Comparison of ENCODE assay signal across 8 mouse cellular contexts in the genomic region with DNA sequence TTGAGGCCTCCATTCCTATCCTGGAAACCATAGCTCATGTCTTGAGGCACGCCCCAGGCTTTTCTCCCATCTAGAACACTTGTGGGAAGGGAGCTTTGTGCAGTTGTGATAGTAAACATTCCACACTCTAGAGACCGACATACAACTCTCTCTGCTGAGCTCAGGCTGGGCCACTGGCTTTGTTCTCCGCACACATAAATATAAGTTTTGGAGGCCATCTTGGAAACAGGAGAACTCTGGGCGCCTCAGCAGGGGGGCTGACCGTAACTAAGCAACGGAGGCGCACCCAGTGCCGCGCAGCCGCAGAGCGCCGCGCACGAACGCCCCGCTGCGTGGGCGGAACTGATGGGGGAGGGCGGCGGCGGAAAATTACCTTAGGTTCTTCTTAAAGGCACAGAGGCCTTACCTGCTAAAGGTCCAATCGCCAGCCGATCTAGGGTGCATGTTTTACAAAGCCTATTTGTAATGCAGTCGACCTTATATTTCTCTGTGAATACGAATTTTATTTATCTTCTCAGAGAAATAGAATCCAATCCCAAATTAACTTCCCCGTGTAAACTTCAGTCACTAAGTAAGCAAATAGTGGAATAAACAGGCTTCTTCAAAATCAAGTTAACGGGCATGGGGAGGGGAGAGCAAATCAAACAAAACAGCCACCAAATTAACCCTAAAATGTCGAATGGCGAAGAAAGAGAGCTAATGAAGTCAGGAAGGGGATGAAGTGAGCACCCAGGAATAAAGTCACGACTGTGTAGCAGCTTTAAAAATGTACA.
DNase-seq lines count a peak whose midpoint lies in the region; ATAC-seq and TF ChIP-seq lines count a peak whose summit lies in the region.

No protein-coding gene starts in this region.

- H3K9ac ChIP-seq in heart, embryonic 15.5 days, result peak overlapping the region; percentile 40
- peak overlapping the region; percentile 67 for H3K9ac ChIP-seq in liver, embryonic 16.5 days (ENCODE audit: low read depth, low read length)
- peak overlapping the region; percentile 9; the same call in 1 of the 2 replicates for H3K9ac ChIP-seq in neural tube, embryonic 12.5 days
- H3K9ac ChIP-seq in stomach, postnatal 0 days (ENCODE audit: low read length), result peak overlapping the region; percentile 61

- peak; percentile 74 for TF ChIP-seq EP300 in stomach, postnatal 0 days (optimal IDR thresholded peaks at IDR 0.05)

- peaks cover 71% of the 10 kb centered on the region for H3K4me1 ChIP-seq in E14TG2a.4 (replicated peaks; ENCODE audit: low read depth, low read length)
- peaks cover 41% of the 10 kb centered on the region for H3K4me1 ChIP-seq in forebrain, embryonic 10.5 days
- H3K4me1 ChIP-seq in heart, embryonic 15.5 days (replicated peaks), result peaks cover 11% of the 10 kb centered on the region
- H3K4me1 ChIP-seq in liver, embryonic 16.5 days (ENCODE audit: control insufficient read depth, low read depth, low read length), result peaks cover 21% of the 10 kb centered on the region
- H3K4me1 ChIP-seq in neural tube, embryonic 12.5 days, result peaks cover 7% of the 10 kb centered on the region; the same call in 1 of the 2 replicates
- H3K4me1 ChIP-seq in stomach, postnatal 0 days (replicated peaks; ENCODE audit: control insufficient read depth, insufficient read depth), result no peaks in the 10 kb centered on the region

- no peak for TF ChIP-seq CTCF in E14TG2a.4 (conservative IDR thresholded peaks at IDR 0.05; ENCODE audit: low read length)
- no peak for TF ChIP-seq CTCF in stomach, postnatal 0 days (IDR thresholded peaks at IDR 0.05; ENCODE audit: low read depth)

- ATAC-seq in heart, embryonic 15.5 days (replicated peaks; ENCODE audit: insufficient number of reproducible peaks, insufficient read depth, low FRiP score, low read depth), result peak; percentile 94
- peak; percentile 96 for ATAC-seq in liver, embryonic 16.5 days (ENCODE audit: low read depth)
- peak; percentile 92 for ATAC-seq in neural tube, embryonic 12.5 days (ENCODE audit: low FRiP score, low read depth)
- ATAC-seq in stomach, postnatal 0 days (ENCODE audit: low FRiP score, low TSS enrichment), result peak; percentile 93

- peak overlapping the region; percentile 72 for H3K4me3 ChIP-seq in E14TG2a.4 (replicated peaks; ENCODE audit: low read length)
- H3K4me3 ChIP-seq in forebrain, embryonic 10.5 days, result peak overlapping the region; percentile 44
- H3K4me3 ChIP-seq in heart, embryonic 15.5 days, result peak overlapping the region; percentile 44
- peak overlapping the region; percentile 62 for H3K4me3 ChIP-seq in liver, embryonic 16.5 days (ENCODE audit: low read depth, low read length)
- H3K4me3 ChIP-seq in neural tube, embryonic 12.5 days, result peak overlapping the region; percentile 24
- H3K4me3 ChIP-seq in stomach, postnatal 0 days (ENCODE audit: low read depth, low read length), result peak overlapping the region; percentile 33

- DNase-seq in c-Kit-positive CD71-negative TER-119-negative erythroid progenitor cells, embryonic 14.5 days (ENCODE audit: low read depth), result peak; percentile 92
- peak; percentile 90 for DNase-seq in forebrain, embryonic 10.5 days (ENCODE audit: extremely low spot score, low spot score)
- peak; percentile 95 to 98 for DNase-seq in kidney, postnatal 25 days
- peak; percentile 95 for DNase-seq in stomach, postnatal 0 days (ENCODE audit: low spot score)

- 4% methylated on average over 30 of the region's 30 CpGs for WGBS in forebrain, embryonic 10.5 days
- 3% methylated on average over 30 of the region's 30 CpGs for WGBS in heart, embryonic 15.5 days
- 3% methylated on average over 30 of the region's 30 CpGs for WGBS in liver, embryonic 16.5 days (ENCODE audit: insufficient replicate concordance)
- WGBS in neural tube, embryonic 12.5 days, result 3% methylated on average over 30 of the region's 30 CpGs
- 4% methylated on average over 30 of the region's 30 CpGs for WGBS in stomach, postnatal 0 days

- no peaks in the 10 kb centered on the region for H3K36me3 ChIP-seq in E14TG2a.4 (ENCODE audit: insufficient read depth, low read length)
- no peaks in the 10 kb centered on the region for H3K36me3 ChIP-seq in forebrain, embryonic 10.5 days (replicated peaks)
- H3K36me3 ChIP-seq in heart, embryonic 15.5 days, result no peaks in the 10 kb centered on the region
- no peaks in the 10 kb centered on the region for H3K36me3 ChIP-seq in liver, embryonic 16.5 days (ENCODE audit: control insufficient read depth, insufficient read depth)
- no peaks in the 10 kb centered on the region for H3K36me3 ChIP-seq in neural tube, embryonic 12.5 days
- no peaks in the 10 kb centered on the region for H3K36me3 ChIP-seq in stomach, postnatal 0 days (ENCODE audit: control insufficient read depth, insufficient read depth, low read length)

- peak overlapping the region; percentile 64 for H3K4me2 ChIP-seq in heart, embryonic 15.5 days
- peak overlapping the region; percentile 89 for H3K4me2 ChIP-seq in liver, embryonic 16.5 days (ENCODE audit: low read depth, low read length)
- peak overlapping the region; percentile 55 for H3K4me2 ChIP-seq in neural tube, embryonic 12.5 days (replicated peaks)
- H3K4me2 ChIP-seq in stomach, postnatal 0 days (replicated peaks; ENCODE audit: low read depth), result peak overlapping the region; percentile 58

- H3K27me3 ChIP-seq in E14TG2a.4 (ENCODE audit: insufficient read depth, low read length), result peaks cover 6% of the 10 kb centered on the region
- no peaks in the 10 kb centered on the region for H3K27me3 ChIP-seq in forebrain, embryonic 10.5 days (ENCODE audit: poor library complexity, severe bottlenecking)
- no peaks in the 10 kb centered on the region for H3K27me3 ChIP-seq in heart, embryonic 15.5 days
- H3K27me3 ChIP-seq in liver, embryonic 16.5 days (ENCODE audit: control insufficient read depth, insufficient read depth, low read depth, low read length), result no peaks in the 10 kb centered on the region
- H3K27me3 ChIP-seq in neural tube, embryonic 12.5 days (replicated peaks), result no peaks in the 10 kb centered on the region
- no peaks in the 10 kb centered on the region for H3K27me3 ChIP-seq in stomach, postnatal 0 days (ENCODE audit: control insufficient read depth, insufficient read depth, low read length)

- peak overlapping the region; percentile 89 for H3K27ac ChIP-seq in forebrain, embryonic 10.5 days
- peak overlapping the region; percentile 85 for H3K27ac ChIP-seq in heart, embryonic 15.5 days
- H3K27ac ChIP-seq in liver, embryonic 16.5 days (ENCODE audit: low read length), result peak overlapping the region; percentile 89
- peak overlapping the region; percentile 80 for H3K27ac ChIP-seq in neural tube, embryonic 12.5 days
- peak overlapping the region; percentile 81 for H3K27ac ChIP-seq in stomach, postnatal 0 days (replicated peaks)

- H3K9me3 ChIP-seq in E14TG2a.4 (ENCODE audit: low read length), result no peaks in the 10 kb centered on the region
- no peaks in the 10 kb centered on the region for H3K9me3 ChIP-seq in forebrain, embryonic 10.5 days
- no peaks in the 10 kb centered on the region for H3K9me3 ChIP-seq in heart, embryonic 15.5 days (replicated peaks)
- no peaks in the 10 kb centered on the region for H3K9me3 ChIP-seq in liver, embryonic 16.5 days (replicated peaks; ENCODE audit: control insufficient read depth, low read length)
- H3K9me3 ChIP-seq in neural tube, embryonic 12.5 days, result no peaks in the 10 kb centered on the region
- no peaks in the 10 kb centered on the region for H3K9me3 ChIP-seq in stomach, postnatal 0 days (ENCODE audit: control insufficient read depth, low read length)

Comparison
In these comparisons a context has a peak if more than half of its experiments do, and no peak if none do; other contexts are left out.
1. Peak in every context shown above with its lines: DNase-seq, ATAC-seq, H3K4me3 ChIP-seq and H3K27ac ChIP-seq.
2. H3K9ac ChIP-seq: peak in every context shown above with its lines; median percentile 67 in liver, embryonic 16.5 days; 61 in stomach, postnatal 0 days; 40 in heart, embryonic 15.5 days; 9 in neural tube, embryonic 12.5 days.